Mouse (Mus musculus): Measurements from ENCODE around the gene Syn2. TPM values are rescaled to one million over a fixed set of nuclear protein-coding genes. Genes with fewer than 3 reads are reported as not detected.

Gene Syn2
- polyA plus RNA-seq, 1 experiment from 2014 or later = 1.7 TPM

DNA sequence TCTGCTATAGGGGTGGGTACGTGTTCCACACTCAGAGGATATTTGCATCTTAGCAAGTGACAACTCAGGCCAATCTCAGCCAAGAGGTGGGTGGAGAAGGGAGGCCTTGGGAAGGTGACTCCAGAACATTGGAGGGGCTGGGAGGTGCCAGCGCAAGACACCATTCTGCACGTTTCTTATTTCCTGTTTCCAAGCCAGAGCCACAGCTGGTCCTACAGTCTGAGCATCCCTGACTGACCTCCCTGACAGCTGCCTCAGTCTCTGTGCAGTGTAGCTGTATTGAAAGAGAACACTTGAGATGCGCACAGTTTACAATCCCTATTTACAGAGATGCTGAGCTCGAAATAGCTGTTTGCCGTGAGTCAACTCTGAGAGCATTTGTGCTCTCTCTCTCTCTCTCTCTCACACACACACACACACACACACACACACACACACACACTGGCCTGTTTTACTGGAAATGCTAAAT lies 187.2 kb downstream of the Syn2 start:
- no peak overlapping the region for H3K4me3 ChIP-seq (ENCODE audit: low read depth, low read length)
- H3K4me1 ChIP-seq (replicated peaks; ENCODE audit: control insufficient read depth, insufficient read depth, low read length) = no peaks in the 10 kb centered on the region; the same call in 1 of the 2 replicates
- WGBS = 68% methylated on average over 6 of the region's 6 CpGs
- H3K27me3 ChIP-seq (ENCODE audit: control insufficient read depth, insufficient read depth, low read length) = no peaks in the 10 kb centered on the region
- no peaks in the 10 kb centered on the region for H3K36me3 ChIP-seq (ENCODE audit: control insufficient read depth, insufficient read depth, low read length)
- no peak overlapping the region for H3K9ac ChIP-seq (ENCODE audit: low read length)
- DNase-seq (ENCODE audit: low spot score) (no peak), ATAC-seq (replicated peaks; ENCODE audit: low FRiP score) (no peak)
- no peak overlapping the region for H3K4me2 ChIP-seq (ENCODE audit: low read depth, low read length, severe bottlenecking)
- H3K27ac ChIP-seq (ENCODE audit: low read depth, low read length) = no peak overlapping the region
- no peaks in the 10 kb centered on the region for H3K9me3 ChIP-seq (ENCODE audit: control insufficient read depth, low read length)

- ATAC-seq (replicated peaks; ENCODE audit: low FRiP score) = no peak
- no peaks in the 10 kb centered on the region; the same call in 1 of the 2 replicates for H3K9me3 ChIP-seq (ENCODE audit: control insufficient read depth, low read length)
- no peak overlapping the region for H3K4me2 ChIP-seq (ENCODE audit: low read depth, low read length, severe bottlenecking)
- no peak overlapping the region for H3K9ac ChIP-seq (ENCODE audit: low read length)
- DNase-seq (ENCODE audit: low spot score) = no peak
- whole genome bisulfite sequencing = 94% methylated on average over 5 of the region's 5 CpGs
- H3K27me3 ChIP-seq (ENCODE audit: control insufficient read depth, insufficient read depth, low read length) = no peaks in the 10 kb centered on the region
- no peaks in the 10 kb centered on the region for H3K36me3 ChIP-seq (ENCODE audit: control insufficient read depth, insufficient read depth, low read length)
- no peak overlapping the region for H3K27ac ChIP-seq (ENCODE audit: low read depth, low read length)
- no peaks in the 10 kb centered on the region; the same call in 1 of the 2 replicates for H3K4me1 ChIP-seq (replicated peaks; ENCODE audit: control insufficient read depth, insufficient read depth, low read length)
- no peak overlapping the region for H3K4me3 ChIP-seq (ENCODE audit: low read depth, low read length)
Observed at GRCm38 (mm10) chr6:115322956-115323355, 188.3 kb downstream of the Syn2 start.

GRCm38 (mm10) chr6:115330964-115331363 lies 196.3 kb downstream of the Syn2 start:
- Histone ChIP-seq H3K9me3 (ENCODE audit: control insufficient read depth, low read length) (no peaks in the 10 kb centered on the region; the same call in 1 of the 2 replicates), H3K27me3 (ENCODE audit: control insufficient read depth, insufficient read depth, low read length) (no peaks in the 10 kb centered on the region), H3K4me3 (ENCODE audit: low read depth, low read length) (no peak overlapping the region), H3K4me1 (replicated peaks; ENCODE audit: control insufficient read depth, insufficient read depth, low read length) (no peaks in the 10 kb centered on the region; the same call in 1 of the 2 replicates), H3K4me2 (ENCODE audit: low read depth, low read length, severe bottlenecking) (no peak overlapping the region), H3K9ac (ENCODE audit: low read length) (no peak overlapping the region), H3K36me3 (ENCODE audit: control insufficient read depth, insufficient read depth, low read length) (no peaks in the 10 kb centered on the region), H3K27ac (ENCODE audit: low read depth, low read length) (no peak overlapping the region)
- no peak for DNase-seq (ENCODE audit: low spot score)
- no peak for ATAC-seq (replicated peaks; ENCODE audit: low FRiP score)

Small RNAs within 50 kb of the gene (microRNA-seq; reads per million reads assigned to microRNA genes)
- gene Gm24767 (ENCODE audit: insufficient number of aligned reads) = not detected

Other genes starting within 250 kb of the Syn2 start
- gene Vgll4, start 164.9 kb upstream of the Syn2 start, polyA plus RNA-seq (2014; fragmentation: Nextera tagmentation; extraction: Ambion mirVana) = 72.0 and 73.1 TPM in 2 replicates
- gene Tamm41, start 97.0 kb upstream of the Syn2 start, polyA plus RNA-seq (2014; fragmentation: Nextera tagmentation; extraction: Ambion mirVana) = 79.0 and 84.6 TPM in 2 replicates
- not detected in 2 replicates for gene Gm17482, start 92.4 kb downstream of the Syn2 start, polyA plus RNA-seq (2014; fragmentation: Nextera tagmentation; extraction: Ambion mirVana)
- gene Timp4, start 117.3 kb downstream of the Syn2 start, polyA plus RNA-seq (2014; fragmentation: Nextera tagmentation; extraction: Ambion mirVana) = 0.05 and 0.23 TPM in 2 replicates
- 0.43 TPM in 1 of 2 replicates, not detected in the other for gene Pparg, start 226.0 kb downstream of the Syn2 start, polyA plus RNA-seq (2014; fragmentation: Nextera tagmentation; extraction: Ambion mirVana)

Data from forebrain, embryonic 11.5 days (tissue).